Mouse (Mus musculus) erythroblast, embryonic 14.5 days (primary cell): ENCODE measurements around the gene Wbp1. TPM values are rescaled to one million over a fixed set of nuclear protein-coding genes. Genes with fewer than 3 reads are reported as not detected.

ENCODE experiments used
- H3K27me3 ChIP-seq: 2 replicates; pipeline ENCODE4 v1.6.1; 2012; ENCODE audit warnings: inconsistent platforms; ENCODE audit not compliant: control insufficient read depth
- H3K36me3 ChIP-seq: 2 replicates; pipeline ENCODE4 v1.6.1; 2012; ENCODE audit warnings: mild to moderate bottlenecking, inconsistent platforms; ENCODE audit not compliant: control insufficient read depth
- H3K4me1 ChIP-seq: 2 replicates; pipeline ENCODE4 v1.6.1; 2012; ENCODE audit warnings: inconsistent platforms; ENCODE audit not compliant: control insufficient read depth
- H3K4me3 ChIP-seq: replicated peaks from 2 replicates; pipeline ENCODE3; 2012; ENCODE audit warnings: moderate library complexity, mild to moderate bottlenecking, inconsistent platforms
- H3K9me3 ChIP-seq: 2 replicates; pipeline ENCODE4 v1.6.1; 2012; ENCODE audit warnings: low read length, inconsistent platforms, mixed read lengths; ENCODE audit not compliant: control insufficient read depth
- GATA1 ChIP-seq: IDR thresholded peaks from 2 replicates; pipeline ENCODE4 v1.6.1; 2012; ENCODE audit warnings: low read length, inconsistent platforms, mixed read lengths
- TAL1 ChIP-seq: IDR thresholded peaks from 3 replicates; pipeline ENCODE4 v1.6.1; 2012; ENCODE audit warnings: low read length, inconsistent platforms, mixed read lengths
- polyA plus RNA-seq: library from polyadenylated mRNA; stranded (reverse); fragments of >175 nt; gene quantifications from 2 replicates; pipeline ENCODE4 v1.2.3, GENCODE M21; 2012

The Wbp1 gene
- polyA plus RNA-seq, 1 experiment: 16.2 TPM

GRCm38 (mm10) chr6:83098411-83098810 is 22.9 kb downstream of the Wbp1 start:
- Histone ChIP-seq H3K4me3 (no peak overlapping the region), H3K4me1 (peaks cover 29% of the 10 kb centered on the region), H3K27me3 (peaks cover 48% of the 10 kb centered on the region), H3K9me3 (peaks cover 6% of the 10 kb centered on the region), H3K36me3 (peaks cover 8% of the 10 kb centered on the region)
- TF ChIP-seq TAL1 (no peak), GATA1 (no peak)

- H3K4me3 ChIP-seq: no peak overlapping the region
- peaks cover 6% of the 10 kb centered on the region for H3K9me3 ChIP-seq
- peaks cover 5% of the 10 kb centered on the region for H3K4me1 ChIP-seq
- TF ChIP-seq TAL1 (no peak), GATA1 (no peak)
- H3K36me3 ChIP-seq: no peaks in the 10 kb centered on the region
- H3K27me3 ChIP-seq: peaks cover 66% of the 10 kb centered on the region
Observed at GRCm38 (mm10) chr6:83095968-83096367, 25.4 kb downstream of the Wbp1 start.

GRCm38 (mm10) chr6:83092416-83093127 is 28.8 kb downstream of the Wbp1 start:
- Histone ChIP-seq H3K27me3 (peaks cover 78% of the 10 kb centered on the region), H3K4me1 (no peaks in the 10 kb centered on the region), H3K36me3 (no peaks in the 10 kb centered on the region), H3K9me3 (peaks cover 9% of the 10 kb centered on the region), H3K4me3 (no peak overlapping the region)
- TF ChIP-seq GATA1 (no peak), TAL1 (no peak)

GRCm38 (mm10) chr6:83087926-83088260 is 33.5 kb downstream of the Wbp1 start:
- Histone ChIP-seq H3K4me1 (no peaks in the 10 kb centered on the region), H3K9me3 (peaks cover 15% of the 10 kb centered on the region), H3K4me3 (no peak overlapping the region), H3K36me3 (peaks cover under 1% of the 10 kb centered on the region; the same call in 1 of the 2 replicates), H3K27me3 (peaks cover 94% of the 10 kb centered on the region)
- TF ChIP-seq GATA1 (no peak), TAL1 (no peak)

DNA sequence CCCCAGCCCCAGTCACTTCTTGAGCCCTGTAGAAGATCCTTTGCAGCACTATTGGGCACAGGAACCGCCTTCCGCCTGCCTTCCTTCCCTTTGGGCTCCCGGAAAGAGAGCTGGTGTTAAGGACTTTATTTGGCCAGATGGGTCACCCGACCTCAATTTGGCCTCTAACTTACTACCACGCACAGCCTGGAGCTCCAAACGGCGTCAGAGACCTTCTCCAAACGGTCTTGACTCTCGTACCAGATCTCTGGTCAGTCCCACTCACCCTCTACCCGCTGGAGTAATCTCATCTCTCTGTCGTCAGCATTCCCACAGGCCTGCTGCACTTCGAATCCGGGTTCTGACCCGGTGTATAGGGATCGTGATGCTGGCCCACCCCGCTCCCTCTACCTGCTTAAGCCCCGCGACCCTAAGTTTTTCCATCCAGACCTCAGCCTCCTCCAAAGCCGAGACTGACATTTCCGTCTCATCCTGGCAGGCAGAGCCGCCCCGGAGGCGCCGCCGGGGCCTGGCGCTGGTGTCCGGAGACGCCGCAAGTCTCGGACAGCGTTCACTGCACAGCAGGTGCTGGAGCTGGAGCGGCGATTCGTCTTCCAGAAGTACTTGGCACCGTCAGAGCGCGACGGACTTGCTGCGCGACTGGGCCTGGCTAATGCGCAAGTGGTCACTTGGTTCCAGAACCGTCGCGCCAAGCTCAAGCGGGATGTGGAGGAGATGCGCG is 34.0 kb downstream of the Wbp1 start:
- Histone ChIP-seq H3K4me3 (no peak overlapping the region), H3K27me3 (peaks cover 94% of the 10 kb centered on the region), H3K9me3 (peaks cover 15% of the 10 kb centered on the region), H3K4me1 (no peaks in the 10 kb centered on the region), H3K36me3 (peaks cover 4% of the 10 kb centered on the region)
- no peak for TF ChIP-seq GATA1
- no peak for TF ChIP-seq TAL1

DNA sequence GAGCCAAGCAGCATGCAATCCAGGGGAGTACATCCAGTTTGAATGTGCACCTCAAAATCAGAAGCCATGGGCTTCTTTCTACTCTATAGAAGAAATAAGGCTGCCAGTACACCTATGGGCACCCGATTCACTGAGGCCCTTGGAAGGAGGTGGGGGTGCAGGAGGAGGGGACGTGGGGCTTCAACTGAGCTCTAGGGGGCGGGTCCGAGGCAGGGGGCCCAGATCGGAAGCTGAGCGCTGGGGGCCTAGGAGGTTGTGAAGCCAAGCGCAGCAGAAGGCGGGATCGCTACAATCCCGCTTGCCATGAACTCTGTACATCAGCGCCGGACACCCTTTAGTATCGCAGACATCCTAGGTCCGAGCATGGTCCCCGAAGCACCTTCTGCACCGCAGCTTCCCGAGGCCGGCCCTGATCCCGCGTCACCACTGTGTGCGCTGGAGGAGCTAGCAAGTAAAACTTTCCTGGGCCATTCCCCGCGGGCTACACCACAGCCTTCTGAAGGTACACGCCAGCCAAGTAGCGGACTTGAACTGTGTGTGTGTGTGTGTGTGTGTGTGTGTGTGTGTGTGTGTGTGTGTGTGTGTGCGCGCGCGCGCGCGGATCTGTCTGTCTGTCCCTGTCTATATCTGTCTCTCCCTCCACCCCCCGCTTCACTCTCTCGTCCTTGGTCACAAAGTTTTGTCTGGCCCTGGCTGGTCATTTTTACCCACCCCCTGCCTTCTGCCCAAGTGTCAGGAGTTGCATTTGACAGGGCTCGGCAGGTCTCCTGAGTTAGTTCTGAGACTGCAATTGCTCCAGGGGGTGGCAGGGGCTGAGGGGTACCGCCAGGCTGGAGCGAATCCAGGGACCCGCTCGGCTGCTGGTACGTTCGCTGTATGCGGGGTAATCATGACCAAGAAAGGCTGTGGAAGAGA is 35.0 kb downstream of the Wbp1 start, which contains the start of gene Lbx2:
TSS of gene Lbx2 (plus strand) at position 247 of the 915 bp plus-strand sequence.
- no peaks in the 10 kb centered on the region for H3K4me1 ChIP-seq
- H3K4me3 ChIP-seq: no peak within 1 kb of the TSS
- peaks cover 15% of the 10 kb centered on the region for H3K9me3 ChIP-seq
- TF ChIP-seq GATA1 (no peak), TAL1 (no peak)
- H3K36me3 ChIP-seq: peaks cover 9% of the 10 kb centered on the region
- H3K27me3 ChIP-seq: peaks cover 86% of the 10 kb centered on the region

- TF ChIP-seq GATA1 (no peak), TAL1 (no peak)
- Histone ChIP-seq H3K27me3 (peaks cover 69% of the 10 kb centered on the region), H3K36me3 (peaks cover 27% of the 10 kb centered on the region)
Observed at GRCm38 (mm10) chr6:83084477-83084876, 36.9 kb downstream of the Wbp1 start.

DNA sequence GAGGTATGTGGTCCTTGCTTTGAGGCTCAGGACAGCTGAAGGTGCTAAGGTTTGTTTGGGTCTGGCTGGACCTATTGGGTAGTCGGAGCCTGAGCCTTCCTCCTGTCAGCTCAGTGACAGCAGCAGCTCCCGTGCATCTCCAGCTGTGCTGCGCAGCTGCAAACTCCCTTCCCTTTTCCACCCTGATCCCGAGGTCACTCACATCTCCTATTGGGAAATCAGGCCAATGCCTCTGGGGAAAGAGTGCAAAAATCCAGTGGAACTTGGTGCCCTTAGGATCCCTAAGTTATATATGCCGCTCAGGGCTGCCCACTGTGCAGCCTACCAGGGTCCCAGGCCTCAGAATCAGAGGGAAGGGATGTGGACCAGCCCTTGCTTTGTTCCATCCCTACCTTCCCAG is 37.9 kb downstream of the Wbp1 start:
- Histone ChIP-seq H3K27me3 (peaks cover 60% of the 10 kb centered on the region), H3K36me3 (peaks cover 29% of the 10 kb centered on the region), H3K9me3 (peaks cover 15% of the 10 kb centered on the region), H3K4me1 (peaks cover 20% of the 10 kb centered on the region), H3K4me3 (no peak overlapping the region)
- TF ChIP-seq TAL1 (no peak), GATA1 (no peak)

More at GRCm38 (mm10) chr6:83084477-83084876, 36.9 kb downstream of the Wbp1 start:
- H3K9me3 ChIP-seq: peaks cover 15% of the 10 kb centered on the region
- peaks cover 11% of the 10 kb centered on the region for H3K4me1 ChIP-seq
- no peak overlapping the region for H3K4me3 ChIP-seq
